Mouse (Mus musculus): ENCODE results near the gene Coa6. TPM values are rescaled to one million over a fixed set of nuclear protein-coding genes. Genes with fewer than 3 reads are reported as not detected.

The Coa6 gene
- total and polyA plus RNA-seq, 3 experiments, result 26.6 to 30.3 (median 29.1) TPM

DNA sequence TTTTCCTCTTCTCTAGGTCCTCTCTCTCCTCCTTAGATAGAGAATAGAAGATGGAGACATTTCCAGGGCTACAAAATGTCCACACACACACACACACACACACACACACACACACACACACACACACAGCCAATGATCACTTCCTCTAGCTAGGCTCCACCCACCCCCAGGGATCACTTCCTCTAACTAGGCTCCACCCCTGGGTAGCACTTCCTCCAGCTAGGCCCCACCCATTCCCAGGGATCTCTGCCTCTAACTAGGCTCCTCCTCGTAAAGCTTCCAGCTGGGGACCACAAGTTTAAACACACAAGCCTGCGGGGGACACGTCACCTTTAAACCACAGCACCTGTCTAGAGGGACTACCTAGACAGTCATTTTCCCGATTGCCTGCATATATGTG, 34.7 kb upstream of the Coa6 start:
- dilution Hi-C loops (cut with MboI; ENCODE audit: extremely low pct_ligation_motif_present, extremely low pct_unique_long_range_greater_than_20kb, low sequenced_read_pairs) (no loop called here), in situ Hi-C loops (cut with MboI; ENCODE audit: low pct_ligation_motif_present, low pct_unique_long_range_greater_than_20kb, low sequenced_read_pairs) (loop anchor here (25.0 kb wide), 2 partner anchors 125 to 425 kb away; no protein-coding TSS in a partner anchor)
- H3K27me3 ChIP-seq (replicated peaks), result peaks cover 44% of the 10 kb centered on the region
- H3K27ac ChIP-seq (ENCODE audit: insufficient read depth, low read depth), result no peak overlapping the region
- no peak overlapping the region for H3K9ac ChIP-seq (ENCODE audit: insufficient read depth, low read depth)
- H3K4me2 ChIP-seq (ENCODE audit: insufficient read depth, low read depth, poor library complexity, severe bottlenecking), result no peak overlapping the region
- no peaks in the 10 kb centered on the region for H3K36me3 ChIP-seq (replicated peaks in 1 of 2; ENCODE audit: control insufficient read depth in 1 of 2, insufficient read depth in 1 of 2, low read length in 1 of 2)
- TF ChIP-seq HCFC1 (IDR thresholded peaks at IDR 0.05; ENCODE audit: low read depth, low read length) (peak; percentile 59), SMC3 (IDR thresholded peaks at IDR 0.05; ENCODE audit: low read depth, low read length) (no peak), IRF4 (IDR thresholded peaks at IDR 0.05; ENCODE audit: low read depth, low read length) (peak; percentile 23; the same call in 1 of the 2 replicates), ELF1 (IDR thresholded peaks at IDR 0.05; ENCODE audit: low read depth, low read length) (peak; percentile 49), SIN3A (IDR thresholded peaks at IDR 0.05; ENCODE audit: low read length) (no peak)
- peak; percentile 84 for DNase-seq (ENCODE audit: extremely low read depth)
- peak overlapping the region in 1 of 3 experiments; percentile 2 for H3K4me3 ChIP-seq (replicated peaks in 1 of 3; ENCODE audit: low read depth in 2 of 3, low read length in 2 of 3, poor library complexity in 1 of 3)
- peaks cover 6% of the 10 kb centered on the region for H3K9me3 ChIP-seq (replicated peaks; ENCODE audit: low read length)
- no peaks in the 10 kb centered on the region for H3K4me1 ChIP-seq (ENCODE audit: control insufficient read depth in 1 of 2, insufficient read depth in 2 of 2)
- no peaks in the 10 kb centered on the region for H3K79me2 ChIP-seq (replicated peaks; ENCODE audit: control insufficient read depth, extremely low read depth, insufficient read depth, poor library complexity, severe bottlenecking)

DNA sequence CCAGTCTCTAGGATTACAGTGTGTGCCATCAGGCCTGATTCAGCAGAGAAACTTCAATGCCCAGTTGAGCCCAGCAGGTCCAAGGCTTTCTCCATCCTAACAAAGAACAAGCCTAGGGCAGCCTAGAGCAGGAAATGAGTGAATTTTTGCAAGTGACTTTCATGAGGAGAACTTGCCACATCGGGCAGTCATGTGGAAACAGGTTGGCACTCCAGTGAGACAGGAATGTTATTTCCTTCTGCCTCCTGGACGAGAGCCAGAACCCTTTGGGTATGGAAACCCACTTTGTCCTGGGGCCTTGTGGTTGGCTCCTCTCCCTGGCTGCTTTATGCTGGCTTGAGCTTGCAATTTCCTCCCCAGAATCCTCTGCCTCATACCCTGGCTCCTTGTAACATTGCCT, 30.8 kb upstream of the Coa6 start:
- TF ChIP-seq NRF1 (IDR thresholded peaks at IDR 0.05; ENCODE audit: low read depth, low read length), result no peak
- no peak for TF ChIP-seq GABPA (IDR thresholded peaks at IDR 0.05; ENCODE audit: insufficient replicate concordance, low read depth, low read length)
- TF ChIP-seq PAX5 (IDR thresholded peaks at IDR 0.05; ENCODE audit: low read length), result no peak
- no peak for TF ChIP-seq USF1 (IDR thresholded peaks at IDR 0.05; ENCODE audit: low read depth, low read length)
- no peak for TF ChIP-seq RCOR1 (conservative IDR thresholded peaks at IDR 0.05; ENCODE audit: low read depth, low read length)
- no peak for TF ChIP-seq MXI1 (IDR thresholded peaks at IDR 0.05; ENCODE audit: low read depth, low read length)
- no peak for TF ChIP-seq MYC (IDR thresholded peaks at IDR 0.05; ENCODE audit: low read depth, low read length)
- no peak for TF ChIP-seq ZC3H11A (IDR thresholded peaks at IDR 0.05; ENCODE audit: low read depth, low read length)
- no peak for TF ChIP-seq IRF4 (IDR thresholded peaks at IDR 0.05; ENCODE audit: low read depth, low read length)
- Histone ChIP-seq H3K79me2 (replicated peaks; ENCODE audit: control insufficient read depth, extremely low read depth, insufficient read depth, poor library complexity, severe bottlenecking) (no peaks in the 10 kb centered on the region), H3K36me3 (replicated peaks in 1 of 2; ENCODE audit: control insufficient read depth in 1 of 2, insufficient read depth in 1 of 2, low read length in 1 of 2) (no peaks in the 10 kb centered on the region), H3K4me3 (replicated peaks in 1 of 3; ENCODE audit: low read depth in 2 of 3, low read length in 2 of 3, poor library complexity in 1 of 3) (no peak overlapping the region), H3K9me3 (replicated peaks; ENCODE audit: low read length) (peaks cover 6% of the 10 kb centered on the region), H3K27ac (ENCODE audit: insufficient read depth, low read depth) (no peak overlapping the region), H3K4me2 (ENCODE audit: insufficient read depth, low read depth, poor library complexity, severe bottlenecking) (no peak overlapping the region), H3K9ac (ENCODE audit: insufficient read depth, low read depth) (no peak overlapping the region), H3K4me1 (ENCODE audit: control insufficient read depth in 1 of 2, insufficient read depth in 2 of 2) (peaks cover 0 to 4% of the 10 kb centered on the region in 2 experiments; a peak in 2 of 4 replicates), H3K27me3 (replicated peaks) (peaks cover 36% of the 10 kb centered on the region)
- dilution Hi-C loops (cut with MboI; ENCODE audit: extremely low pct_ligation_motif_present, extremely low pct_unique_long_range_greater_than_20kb, low sequenced_read_pairs), result no loop called here
- no peak for DNase-seq (ENCODE audit: extremely low read depth)
- in situ Hi-C loops (cut with MboI; ENCODE audit: low pct_ligation_motif_present, low pct_unique_long_range_greater_than_20kb, low sequenced_read_pairs), result loop anchor here (25.0 kb wide), 2 partner anchors 129 to 429 kb away; no protein-coding TSS in a partner anchor

DNA sequence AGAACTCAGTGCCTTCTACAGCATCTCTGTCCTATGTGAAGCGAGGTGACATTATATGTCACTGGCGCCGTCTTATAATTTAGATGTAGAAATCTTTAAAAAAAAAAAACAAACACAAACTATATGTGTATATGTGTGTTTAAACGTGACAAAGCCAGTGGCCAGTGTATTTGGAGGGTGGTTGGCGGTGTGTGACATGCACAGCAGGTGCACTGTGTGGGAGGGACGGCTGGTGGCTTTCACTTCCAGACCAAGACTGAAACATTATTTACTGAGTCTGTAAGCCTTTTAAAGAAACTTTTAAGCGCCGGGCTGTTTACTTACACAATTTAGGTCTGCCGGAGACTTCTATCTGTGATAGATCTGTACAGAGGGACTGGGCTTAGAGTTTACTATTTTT, 26.9 kb upstream of the Coa6 start:
- Histone ChIP-seq H3K4me3 (replicated peaks in 1 of 3; ENCODE audit: low read depth in 2 of 3, low read length in 2 of 3, poor library complexity in 1 of 3) (no peak overlapping the region), H3K79me2 (replicated peaks; ENCODE audit: control insufficient read depth, extremely low read depth, insufficient read depth, poor library complexity, severe bottlenecking) (no peaks in the 10 kb centered on the region), H3K27me3 (replicated peaks) (peaks cover 56% of the 10 kb centered on the region), H3K9ac (ENCODE audit: insufficient read depth, low read depth) (no peak overlapping the region), H3K9me3 (replicated peaks; ENCODE audit: low read length) (no peaks in the 10 kb centered on the region), H3K36me3 (replicated peaks in 1 of 2; ENCODE audit: control insufficient read depth in 1 of 2, insufficient read depth in 1 of 2, low read length in 1 of 2) (no peaks in the 10 kb centered on the region), H3K4me1 (ENCODE audit: control insufficient read depth in 1 of 2, insufficient read depth in 2 of 2) (peaks cover 0 to 4% of the 10 kb centered on the region in 2 experiments; a peak in 2 of 4 replicates), H3K4me2 (ENCODE audit: insufficient read depth, low read depth, poor library complexity, severe bottlenecking) (no peak overlapping the region), H3K27ac (ENCODE audit: insufficient read depth, low read depth) (no peak overlapping the region)
- no peak for DNase-seq (ENCODE audit: extremely low read depth)
- TF ChIP-seq NRF1 (IDR thresholded peaks at IDR 0.05; ENCODE audit: low read depth, low read length) (no peak), BHLHE40 (IDR thresholded peaks at IDR 0.05; ENCODE audit: low read depth, low read length) (peak; percentile 58; the same call in 1 of the 2 replicates)
- dilution Hi-C loops (cut with MboI; ENCODE audit: extremely low pct_ligation_motif_present, extremely low pct_unique_long_range_greater_than_20kb, low sequenced_read_pairs), result no loop called here
- in situ Hi-C loops (cut with MboI; ENCODE audit: low pct_ligation_motif_present, low pct_unique_long_range_greater_than_20kb, low sequenced_read_pairs), result loop anchor here (25.0 kb wide), 2 partner anchors 133 to 433 kb away; no protein-coding TSS in a partner anchor

All from CH12.LX (cell line).